Mouse (Mus musculus) MEL (cell line): ENCODE measurements around the gene Rnf213.

Experiments
- BHLHE40 ChIP-seq: IDR thresholded peaks from 2 replicates; pipeline ENCODE4 v1.6.1; 2012; ENCODE audit warnings: low read depth, mild to moderate bottlenecking, inconsistent platforms, low read length, improper control_type of control experiment, borderline replicate concordance
- CTCF ChIP-seq, 3 experiments: IDR thresholded peaks in 2 of 3; conservative IDR thresholded peaks in 1 of 3; 2 replicates each; pipeline ENCODE4 v1.5.1; 2011 to 2012; ENCODE audit warnings: low read length in 3 of 3, low read depth in 2 of 3, mild to moderate bottlenecking in 2 of 3, improper control_type of control experiment in 1 of 3, inconsistent platforms in 1 of 3, mixed read lengths in 1 of 3, moderate library complexity in 1 of 3; ENCODE audit not compliant: control insufficient read depth in 1 of 3, insufficient read depth in 1 of 3, poor library complexity in 1 of 3, severe bottlenecking in 1 of 3
- ELF1 ChIP-seq: IDR thresholded peaks from 2 replicates; pipeline ENCODE4 v1.6.1; 2014; ENCODE audit warnings: low read depth, mild to moderate bottlenecking, inconsistent platforms, low read length, improper control_type of control experiment, moderate library complexity
- EP300 ChIP-seq, 2 experiments: IDR thresholded peaks; 2 replicates each; pipeline ENCODE4 v1.6.1; 2011; ENCODE audit warnings: improper control_type of control experiment in 2 of 2, low read length in 2 of 2, low read depth in 1 of 2, mild to moderate bottlenecking in 1 of 2
- GATA1 ChIP-seq: IDR thresholded peaks from 2 replicates; pipeline ENCODE4 v1.6.1; 2011; ENCODE audit warnings: low read depth, low read length, improper control_type of control experiment
- KAT2A ChIP-seq: conservative IDR thresholded peaks from 2 replicates; pipeline ENCODE4 v1.6.1; 2012; ENCODE audit warnings: low read depth, low read length, improper control_type of control experiment, inconsistent platforms
- MAFK ChIP-seq: IDR thresholded peaks from 2 replicates; pipeline ENCODE4 v1.6.1; 2011; ENCODE audit warnings: low read depth, mild to moderate bottlenecking, low read length, improper control_type of control experiment, borderline replicate concordance
- MAX ChIP-seq: IDR thresholded peaks from 2 replicates; pipeline ENCODE4 v1.6.1; 2011; ENCODE audit warnings: low read length, improper control_type of control experiment
- POLR2A ChIP-seq, 2 experiments: IDR thresholded peaks; 2 replicates each; pipeline ENCODE4 v1.6.1; 2011 to 2012; ENCODE audit warnings: low read length in 2 of 2, mild to moderate bottlenecking in 2 of 2, control low read depth in 1 of 2, improper control_type of control experiment in 1 of 2, low read depth in 1 of 2, moderate library complexity in 1 of 2; ENCODE audit not compliant: control insufficient read depth in 1 of 2, insufficient read depth in 1 of 2, poor library complexity in 1 of 2
- SIN3A ChIP-seq: IDR thresholded peaks from 2 replicates; pipeline ENCODE4 v1.6.1; 2012; ENCODE audit warnings: low read length, improper control_type of control experiment, inconsistent platforms
- TAL1 ChIP-seq: IDR thresholded peaks from 2 replicates; pipeline ENCODE4 v1.6.1; 2012; ENCODE audit warnings: mild to moderate bottlenecking, inconsistent platforms, low read length, moderate library complexity, mixed read lengths
- UBTF ChIP-seq: IDR thresholded peaks from 2 replicates; pipeline ENCODE4 v1.6.1; 2012; ENCODE audit warnings: low read depth, mild to moderate bottlenecking, inconsistent platforms, low read length, improper control_type of control experiment, moderate library complexity, borderline replicate concordance; ENCODE audit not compliant: insufficient read depth
- ZNF384 ChIP-seq: IDR thresholded peaks from 2 replicates; pipeline ENCODE4 v1.6.1; 2012; ENCODE audit warnings: low read depth, mild to moderate bottlenecking, inconsistent platforms, low read length, improper control_type of control experiment

GRCm38 (mm10) chr11:119431516-119431915 lies 38.6 kb downstream of the Rnf213 start:
- TF ChIP-seq POLR2A (IDR thresholded peaks at IDR 0.05; ENCODE audit: control insufficient read depth in 1 of 2, insufficient read depth in 1 of 2, low read depth in 1 of 2, low read length in 2 of 2, poor library complexity in 1 of 2): no peak
- no peak for TF ChIP-seq EP300 (IDR thresholded peaks at IDR 0.05; ENCODE audit: low read depth in 1 of 2, low read length in 2 of 2)
- TF ChIP-seq CTCF (IDR thresholded peaks at IDR 0.05 in 2 of 3, conservative IDR thresholded peaks at IDR 0.05 in 1 of 3; ENCODE audit: control insufficient read depth in 1 of 3, insufficient read depth in 1 of 3, low read depth in 2 of 3, low read length in 3 of 3, poor library complexity in 1 of 3, severe bottlenecking in 1 of 3): no peak
- TF ChIP-seq ZNF384: no peak
- TF ChIP-seq MAFK: no peak
- no peak for TF ChIP-seq BHLHE40
- no peak for TF ChIP-seq SIN3A
- no peak for TF ChIP-seq KAT2A
- no peak for TF ChIP-seq TAL1
- no peak for TF ChIP-seq MAX
- TF ChIP-seq UBTF: no peak
- TF ChIP-seq GATA1: no peak
- TF ChIP-seq ELF1: no peak
